Mouse (Mus musculus) liver, adult 2 months (tissue): Measurements from ENCODE around the gene BC107364.

ENCODE experiments used
- CTCF ChIP-seq: fragments of 200-500 bp; IDR thresholded peaks from 2 replicates; pipeline ENCODE4 v1.5.1; 2011; ENCODE audit warnings: low read depth, low read length, control low read depth
- POLR2A ChIP-seq: fragments of 200-500 bp; IDR thresholded peaks from 2 replicates; pipeline ENCODE4 v1.6.1; 2011; ENCODE audit warnings: low read length, control low read depth; ENCODE audit not compliant: insufficient read depth; ENCODE audit errors: extremely low read depth

DNA sequence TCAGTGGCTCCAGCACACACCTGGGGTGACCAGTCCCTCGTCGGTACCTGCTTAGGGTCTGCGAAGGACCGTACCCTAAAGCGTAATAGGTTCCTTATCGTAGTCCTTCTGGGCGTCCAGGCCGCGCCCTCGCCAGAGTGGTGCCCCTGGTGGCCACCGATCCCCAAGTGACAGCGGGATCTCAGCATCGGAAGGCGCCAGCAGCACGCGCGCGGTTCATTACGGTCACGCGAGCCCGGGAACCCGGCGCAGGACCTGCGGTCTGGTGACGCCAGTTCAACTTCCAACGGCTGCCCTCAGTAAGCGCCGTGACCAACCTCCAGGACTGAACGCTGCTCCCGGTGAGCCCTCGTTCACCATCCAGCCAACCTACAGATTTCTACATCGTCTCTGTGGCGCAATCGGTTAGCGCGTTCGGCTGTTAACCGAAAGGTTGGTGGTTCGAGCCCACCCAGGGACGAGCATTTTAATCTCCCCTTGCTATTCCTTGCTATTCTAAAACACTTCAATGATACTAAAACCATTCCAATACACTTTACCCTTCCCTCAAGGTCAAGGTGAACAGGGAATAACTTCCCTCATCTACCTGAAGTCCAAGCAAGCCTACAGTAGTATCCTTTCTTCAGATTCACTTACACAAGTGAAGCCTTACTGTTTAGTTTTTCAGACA, 50.1 kb downstream of the BC107364 start:
- TF ChIP-seq POLR2A, result no peak
- TF ChIP-seq CTCF, result peak; percentile 29; the same call in 1 of the 2 replicates
